Mouse (Mus musculus): ENCODE data around the gene Zfp219. TPM values are rescaled to one million over a fixed set of nuclear protein-coding genes. Genes with fewer than 3 reads are reported as not detected.

Gene Zfp219
- total RNA-seq, 2 experiments from 2014 or later = 84.4 to 84.6 TPM

DNA sequence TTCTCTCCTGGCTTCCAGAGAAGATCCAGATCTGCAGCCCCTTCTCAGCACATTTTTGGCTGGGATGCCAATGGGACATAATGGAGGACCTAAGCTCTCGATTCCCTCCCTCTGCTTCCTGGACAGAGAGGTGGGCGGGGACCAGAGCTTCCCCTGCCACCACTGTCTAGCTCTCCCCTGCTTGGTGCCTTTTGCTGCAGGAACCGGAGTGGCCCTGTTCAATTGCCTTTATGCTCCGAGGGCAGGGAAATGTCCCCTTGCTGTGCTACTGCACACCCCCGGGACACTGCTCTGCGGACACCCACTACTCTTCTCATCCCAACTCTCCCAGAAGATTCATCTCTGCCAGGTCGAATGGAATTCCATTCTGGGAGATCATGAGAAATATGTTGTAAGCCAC is 15.4 kb downstream of the Zfp219 start:
- no peak for DNase-seq (ENCODE audit: low spot score in 2 of 2)

DNA sequence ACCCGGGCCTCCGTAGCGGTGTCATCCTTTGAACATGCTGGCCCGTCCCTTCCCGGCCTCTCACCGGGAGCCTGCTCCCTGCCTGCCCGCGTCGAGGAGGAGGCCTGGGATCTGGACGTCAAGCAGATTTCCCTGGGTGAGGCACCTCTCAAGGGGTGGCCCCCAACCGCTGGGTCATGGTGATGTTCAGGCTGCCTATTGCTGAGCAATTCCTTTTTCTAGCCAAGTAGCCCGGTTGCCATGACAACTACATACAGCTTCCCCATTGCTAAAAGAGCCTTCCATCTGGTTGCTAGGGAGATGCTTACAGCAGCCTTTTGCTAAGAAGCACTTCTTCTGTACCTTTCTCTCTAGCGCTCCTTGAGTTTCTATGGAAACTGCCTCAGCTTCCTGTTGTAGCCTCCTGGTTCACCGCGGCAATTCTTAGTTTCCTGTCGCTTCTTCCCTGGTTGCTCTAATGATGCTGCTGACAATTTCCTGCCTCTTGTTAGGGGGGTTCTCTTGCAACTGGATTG is 16.5 kb downstream of the Zfp219 start:
- no peak for DNase-seq (ENCODE audit: low spot score in 2 of 2)

DNA sequence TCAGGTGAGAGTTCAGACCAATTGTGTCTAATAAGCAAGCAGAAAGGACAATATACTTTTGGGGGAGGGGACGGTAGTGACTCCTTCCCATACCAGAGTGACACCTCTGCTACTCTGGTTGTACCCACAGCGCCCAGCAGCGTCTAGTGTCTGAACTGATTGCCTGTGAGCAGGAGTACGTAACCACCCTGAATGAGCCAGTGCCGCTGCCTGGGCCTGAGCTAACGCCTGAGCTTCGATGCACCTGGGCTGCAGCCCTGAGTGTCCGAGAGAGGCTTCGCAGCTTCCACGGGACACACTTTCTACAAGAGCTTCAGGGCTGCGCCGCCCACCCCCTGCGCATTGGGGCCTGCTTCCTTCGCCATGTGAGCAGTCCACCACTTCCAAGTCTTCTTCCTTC is 23.1 kb downstream of the Zfp219 start:
- no peak for DNase-seq (ENCODE audit: low spot score in 2 of 2)

DNA sequence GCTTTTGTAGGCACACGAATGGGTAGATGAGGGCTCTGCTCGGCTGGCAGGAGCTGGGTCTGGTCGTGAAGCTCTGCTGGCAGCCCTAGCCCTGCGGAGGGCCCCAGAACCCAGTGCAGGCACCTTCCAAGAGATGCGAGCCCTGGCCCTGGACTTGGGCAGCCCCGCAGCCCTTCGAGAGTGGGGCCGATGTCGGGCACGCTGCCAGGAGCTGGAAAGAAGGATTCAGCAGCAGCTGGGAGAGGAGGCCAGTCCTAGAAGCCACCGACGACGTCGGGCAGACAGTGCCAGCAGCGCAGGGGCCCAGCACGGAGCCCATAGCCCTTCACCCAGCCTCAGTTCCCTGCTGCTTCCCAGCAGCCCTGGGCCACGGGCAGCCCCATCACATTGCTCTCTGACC is 23.7 kb downstream of the Zfp219 start:
- no peak for DNase-seq (ENCODE audit: low spot score in 2 of 2)

DNA sequence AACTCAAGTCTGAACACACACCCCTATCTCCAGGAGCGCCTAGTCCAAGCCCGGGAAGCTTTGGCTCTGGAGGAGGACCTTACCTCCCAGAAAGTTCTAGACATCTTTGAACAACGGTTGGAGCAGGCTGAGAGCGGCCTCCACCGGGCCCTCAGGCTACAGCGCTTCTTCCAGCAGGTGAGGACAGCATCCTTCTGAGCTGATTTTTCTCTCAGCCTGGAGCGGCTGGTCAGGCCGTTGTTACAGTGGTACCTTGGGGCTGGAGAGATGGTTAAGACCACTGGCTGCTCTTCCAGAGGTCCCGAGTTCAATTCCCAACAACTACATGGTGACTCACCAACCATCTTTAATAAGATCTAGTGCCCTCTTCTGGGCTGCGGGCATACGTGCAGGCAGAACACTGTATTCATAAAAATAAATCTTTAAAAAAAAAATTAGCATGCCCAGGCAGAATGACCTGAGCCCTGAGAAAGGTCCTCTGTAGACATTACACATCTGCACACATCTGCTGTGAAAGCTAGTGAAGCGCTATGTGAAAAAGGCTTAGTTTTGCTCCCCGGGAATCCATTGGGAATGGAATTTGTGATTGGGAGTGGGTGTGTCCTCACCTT is 24.2 kb downstream of the Zfp219 start:
- no peak for DNase-seq (ENCODE audit: low spot score in 2 of 2)

DNA sequence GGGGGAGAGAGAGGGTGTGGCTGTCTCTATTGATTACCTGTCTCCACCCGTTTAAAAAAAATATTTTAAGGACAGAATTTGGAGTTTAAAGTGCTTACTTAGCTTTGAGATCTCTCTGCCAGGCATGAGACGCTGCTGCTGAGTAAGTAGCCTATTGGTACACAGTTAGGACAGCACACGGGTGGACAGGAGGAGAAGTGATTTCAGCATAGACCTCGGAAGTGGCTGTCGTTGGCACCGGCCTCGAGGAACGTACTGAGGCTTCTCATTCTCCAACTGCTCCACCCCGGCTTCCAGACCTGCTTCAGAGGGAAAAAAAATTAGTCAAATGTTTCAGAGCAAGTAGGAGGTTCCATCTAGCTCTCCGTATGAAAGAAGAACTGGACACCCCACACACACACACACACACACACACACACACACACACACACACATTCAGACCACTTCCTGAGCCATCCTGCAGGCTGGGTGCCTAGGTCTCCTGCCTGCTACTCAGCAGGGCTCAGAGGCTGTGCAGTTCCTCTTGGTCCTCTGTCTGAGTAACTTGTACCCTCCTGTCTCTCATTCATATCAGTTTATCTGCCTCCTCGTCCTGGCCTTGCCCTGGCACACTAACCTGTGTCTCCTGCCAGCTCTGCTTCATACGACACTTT is 25.2 kb downstream of the Zfp219 start:
- no peak for DNase-seq (ENCODE audit: low spot score in 2 of 2)

DNA sequence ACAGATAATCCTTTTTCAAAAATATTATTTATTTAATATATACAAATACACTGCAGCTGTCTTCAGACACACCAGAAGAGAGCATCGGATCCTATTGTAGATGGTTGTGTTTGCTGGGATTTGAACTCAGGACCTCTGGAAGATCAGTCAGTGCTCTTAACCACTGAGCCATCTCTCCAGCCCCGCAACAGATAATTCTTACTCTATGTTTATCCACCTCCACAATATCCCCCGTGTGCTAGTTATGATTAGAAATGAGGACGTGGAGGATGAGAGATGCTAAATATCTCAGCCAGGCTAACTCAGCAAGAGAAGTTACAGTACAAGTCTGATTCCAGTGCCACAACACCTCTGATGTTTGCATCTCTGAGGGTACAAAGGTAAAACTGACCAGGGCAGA is 26.1 kb downstream of the Zfp219 start:
- DNase-seq (ENCODE audit: low spot score in 2 of 2) = no peak

DNA sequence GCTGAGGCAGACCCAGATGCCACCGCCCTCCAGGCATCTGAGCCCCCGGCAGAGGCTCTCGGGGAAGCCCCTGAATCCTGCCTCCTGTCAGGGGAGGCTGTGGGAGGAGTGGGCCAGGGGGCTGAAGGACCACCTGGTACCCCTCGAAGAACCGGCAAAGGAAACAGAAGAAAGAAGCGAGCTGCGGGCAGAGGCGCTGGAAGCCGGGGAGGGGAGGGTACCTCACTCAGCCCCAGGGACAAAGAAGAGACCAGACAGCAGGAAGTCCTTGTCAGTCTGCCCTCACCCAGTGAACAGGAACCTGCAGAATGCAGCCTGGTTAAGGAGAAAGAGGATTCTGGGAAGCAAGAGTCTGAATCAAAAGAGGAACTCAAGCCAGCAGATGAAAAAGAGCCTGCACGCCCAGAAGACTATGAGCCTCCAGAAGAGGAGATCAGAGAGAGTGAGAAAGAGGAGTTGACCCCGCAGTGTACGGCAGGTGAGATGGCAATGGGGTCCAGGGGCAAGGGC is 31.0 kb downstream of the Zfp219 start:
- DNase-seq (ENCODE audit: low spot score in 2 of 2) = no peak

DNA sequence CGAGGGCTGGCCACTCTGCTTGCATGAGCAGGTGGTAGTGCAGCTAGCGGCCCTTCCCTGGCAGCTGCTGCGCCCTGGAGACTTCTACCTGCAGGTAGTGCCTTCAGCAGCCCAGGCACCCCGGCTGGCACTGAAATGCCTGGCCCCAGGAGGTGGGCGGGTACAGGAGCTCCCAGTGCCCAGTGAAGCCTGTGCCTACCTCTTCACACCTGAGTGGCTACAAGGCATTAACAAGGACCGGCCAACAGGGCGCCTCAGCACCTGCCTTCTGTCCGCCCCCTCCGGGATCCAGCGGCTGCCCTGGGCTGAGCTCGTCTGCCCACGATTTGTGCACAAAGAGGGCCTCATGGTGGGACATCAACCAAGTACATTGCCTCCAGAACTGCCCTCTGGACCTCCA is 31.8 kb downstream of the Zfp219 start:
- no peak for DNase-seq (ENCODE audit: low spot score in 2 of 2)

DNA sequence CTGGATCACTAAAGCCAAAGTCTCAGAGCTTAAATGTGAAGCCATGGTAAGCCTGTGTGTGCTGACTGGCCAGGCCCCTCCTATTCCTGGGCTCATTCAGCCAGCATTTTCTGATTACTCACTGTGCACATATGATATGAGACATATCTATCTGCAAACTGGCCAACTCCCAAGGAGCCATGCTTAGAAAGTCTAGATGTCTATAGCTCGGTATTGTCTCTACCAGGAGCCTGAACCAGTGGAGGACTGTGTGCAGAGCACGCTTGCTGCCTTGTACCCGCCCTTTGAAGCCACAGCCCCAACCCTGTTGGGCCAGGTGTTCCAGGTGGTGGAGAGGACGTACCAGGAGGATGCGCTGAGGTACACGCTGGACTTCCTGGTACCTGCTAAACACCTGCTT is 33.4 kb downstream of the Zfp219 start:
- no peak for DNase-seq (ENCODE audit: low spot score in 2 of 2)

DNA sequence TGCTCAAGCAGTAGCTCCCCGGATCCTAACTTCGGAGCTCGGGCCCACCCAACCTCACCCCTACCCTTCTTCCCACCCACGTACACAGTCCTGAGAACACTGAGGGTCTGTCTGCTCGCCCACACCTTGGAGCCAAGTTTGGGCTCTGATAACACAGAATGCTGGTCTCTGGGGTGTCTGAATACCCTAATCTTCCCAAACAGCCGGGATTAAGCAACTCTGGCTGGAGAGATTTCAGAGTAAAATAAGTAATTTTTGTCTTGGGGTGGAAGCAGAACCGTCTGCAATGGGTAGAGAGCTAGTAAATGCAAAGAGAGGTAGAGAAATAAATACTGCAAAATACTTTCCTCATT is 34.4 kb downstream of the Zfp219 start:
- no peak for DNase-seq (ENCODE audit: low spot score in 2 of 2)

DNA sequence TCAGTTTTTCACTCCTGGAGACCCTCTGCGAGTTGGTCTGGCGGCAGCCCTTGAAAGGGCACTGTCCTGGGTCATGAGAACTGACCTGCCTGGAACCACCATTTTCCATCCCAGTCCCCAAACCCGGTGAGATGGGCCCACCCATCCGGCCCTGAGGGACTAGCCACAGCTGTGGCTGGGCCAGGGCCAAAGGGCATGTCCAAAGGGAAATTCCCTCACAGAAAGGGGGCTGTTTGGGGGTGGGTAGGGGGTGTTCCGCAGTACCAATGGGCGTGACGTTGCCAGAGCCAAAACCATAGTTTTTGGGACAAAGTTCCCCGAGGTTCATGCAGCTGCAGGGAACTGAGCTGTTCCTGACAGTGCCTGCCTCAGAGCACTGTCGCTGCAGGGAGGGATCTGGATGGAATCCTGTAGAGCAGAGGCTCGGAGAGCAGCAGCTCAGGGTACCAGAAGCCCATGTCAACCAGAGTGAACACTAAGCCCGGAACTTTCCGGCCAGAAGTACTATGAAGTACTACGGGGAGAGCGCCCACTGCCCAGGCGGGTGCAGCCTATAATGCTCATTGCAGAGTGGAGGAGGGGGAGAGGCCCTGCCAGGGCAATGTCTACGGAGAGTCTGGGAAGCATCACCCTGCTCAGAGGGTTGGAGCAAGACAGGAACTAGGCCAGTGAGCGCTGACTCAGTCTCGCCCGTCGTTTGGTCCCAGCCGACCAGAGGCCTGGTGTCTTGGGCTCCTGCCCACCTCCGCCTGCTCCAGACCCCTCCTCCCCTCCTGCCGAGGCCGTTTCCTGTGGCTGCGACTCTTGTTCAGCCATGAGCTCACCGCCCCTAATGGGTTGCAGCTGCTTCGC is 35.0 kb downstream of the Zfp219 start:
- DNase-seq (ENCODE audit: low spot score in 2 of 2) = peak in 1 of 2 experiments; percentile 59

DNA sequence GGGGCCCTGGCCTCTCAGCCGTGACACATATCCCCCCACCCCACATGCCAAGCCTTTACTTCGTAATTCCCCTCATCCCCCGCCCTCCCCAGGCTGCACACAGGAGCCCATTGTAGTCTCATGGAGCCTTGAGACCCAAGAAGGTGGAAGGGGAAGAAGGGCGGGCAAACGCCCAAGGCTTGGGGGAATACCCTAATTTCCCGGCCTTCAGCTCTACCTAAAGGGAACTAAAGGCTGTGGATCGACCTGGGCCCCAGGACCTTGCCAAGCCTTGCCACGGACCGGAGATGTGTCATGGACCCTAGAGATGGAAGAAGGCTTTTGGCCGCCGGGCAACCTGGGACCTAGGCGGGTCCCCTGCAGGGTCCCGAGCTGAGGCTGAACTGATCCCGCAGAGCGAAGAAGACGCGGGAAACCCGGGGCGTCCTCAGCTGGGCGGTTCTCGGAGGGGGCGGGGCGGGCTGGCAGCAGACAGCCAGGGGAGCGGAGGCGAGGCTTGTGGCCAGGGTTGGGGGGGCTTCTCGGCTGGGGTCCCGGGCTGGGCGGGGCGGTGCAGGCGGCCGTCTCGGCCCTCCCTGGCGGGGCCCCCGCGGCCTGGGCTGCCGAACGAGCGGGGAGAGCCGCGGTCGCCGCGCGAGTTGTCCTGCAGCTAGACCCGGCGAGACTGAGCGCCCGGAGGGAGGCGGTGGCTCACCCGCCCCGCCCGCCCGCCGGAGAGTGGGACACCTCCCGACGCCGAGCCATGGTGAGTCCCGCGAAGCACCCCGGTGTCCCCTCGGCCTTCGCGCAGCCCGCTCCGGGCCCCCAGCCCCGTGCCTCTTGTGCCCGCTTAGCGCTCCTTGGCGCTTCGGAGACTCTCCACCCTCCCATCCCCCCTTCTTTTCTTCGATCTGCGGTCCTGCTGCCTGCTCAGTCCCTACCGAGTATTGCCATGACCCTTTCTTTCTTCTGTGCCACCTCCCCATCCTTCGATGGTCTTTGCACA is 36.0 kb downstream of the Zfp219 start, which contains the start of gene Arhgef40:
Gene Arhgef40, plus strand, starts transcription at position 473 of the 985 bp plus-strand sequence.
- DNase-seq (ENCODE audit: low spot score in 2 of 2) = peak; percentile 49 to 61

DNA sequence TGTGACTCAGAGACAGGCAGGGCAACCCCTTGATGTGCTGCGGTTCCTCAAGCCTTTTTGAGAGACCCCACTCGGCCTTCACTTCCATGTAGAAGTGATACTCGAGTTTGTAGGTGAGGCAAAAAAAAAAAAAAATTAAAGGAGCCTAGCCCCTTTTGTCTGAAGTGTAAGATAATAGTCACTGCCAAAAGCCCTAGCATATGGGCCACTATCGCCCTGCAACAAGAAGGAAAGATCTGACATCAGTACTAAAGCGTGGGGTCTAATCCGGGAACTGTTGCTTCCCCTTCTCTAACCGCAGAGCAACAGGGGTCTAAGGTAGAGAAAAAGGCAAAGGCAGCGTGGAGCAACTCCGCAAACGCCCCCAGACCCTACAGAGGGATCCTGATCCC is 36.7 kb downstream of the Zfp219 start:
- DNase-seq (ENCODE audit: low spot score in 2 of 2) = no peak

DNA sequence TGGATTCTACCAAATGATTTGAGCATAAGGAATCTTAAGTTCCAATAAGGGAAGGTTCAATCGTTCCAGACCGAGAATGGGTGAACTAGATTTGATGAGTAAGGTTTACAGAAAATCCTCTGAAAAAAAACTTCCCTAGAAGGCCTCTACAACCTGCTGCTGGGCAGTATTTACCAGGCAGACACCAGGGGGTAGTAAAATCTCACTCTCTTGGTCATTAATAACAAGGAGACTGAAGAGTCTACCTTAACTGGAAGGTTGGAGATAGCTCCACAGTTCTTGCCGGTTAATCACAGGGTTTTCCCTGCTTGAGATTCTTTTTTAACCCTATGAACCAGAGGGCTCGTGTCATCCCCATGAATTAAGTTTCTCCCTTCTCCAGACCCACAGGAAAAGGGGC is 37.3 kb downstream of the Zfp219 start:
- no peak for DNase-seq (ENCODE audit: low spot score in 2 of 2)

DNA sequence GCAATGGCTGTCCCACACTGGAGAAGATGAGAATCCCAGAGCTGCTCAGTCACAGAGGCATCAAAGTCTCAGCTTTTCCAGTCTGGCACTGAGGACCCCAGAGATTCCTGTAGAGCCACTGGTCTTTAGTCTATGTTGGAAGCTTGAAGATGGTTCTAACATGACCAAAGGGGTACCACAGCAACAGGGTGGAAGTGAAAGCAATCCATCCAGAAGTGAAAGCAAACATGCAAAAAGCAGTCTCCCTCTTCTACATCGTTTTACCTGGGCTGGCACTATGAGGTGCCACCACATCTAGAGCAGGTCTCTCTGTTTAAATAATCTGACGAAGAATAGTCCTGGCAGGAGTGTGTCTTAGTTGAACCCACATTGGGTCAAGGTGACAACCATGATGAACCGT is 41.3 kb downstream of the Zfp219 start:
- DNase-seq (ENCODE audit: low spot score in 2 of 2) = no peak

DNA sequence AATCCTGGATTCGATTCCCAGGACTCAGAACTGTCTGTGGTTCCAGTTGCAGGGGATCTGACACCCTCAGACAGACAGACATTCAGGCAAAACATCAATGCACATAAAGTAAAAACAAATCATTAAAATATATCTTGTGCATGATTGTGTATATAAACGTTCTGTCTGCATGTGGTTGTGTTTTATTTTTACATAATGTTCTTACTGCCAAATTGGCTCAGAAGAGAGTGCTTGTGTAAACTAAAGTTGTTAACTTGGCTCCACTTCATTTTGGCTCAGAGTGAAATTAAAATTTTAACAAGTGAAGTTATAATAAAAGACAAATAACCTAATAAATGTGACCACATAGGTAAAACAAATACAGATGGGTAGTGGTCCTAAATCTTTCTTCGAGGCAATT is 53.1 kb downstream of the Zfp219 start:
- DNase-seq (ENCODE audit: low spot score in 2 of 2) = no peak

DNA sequence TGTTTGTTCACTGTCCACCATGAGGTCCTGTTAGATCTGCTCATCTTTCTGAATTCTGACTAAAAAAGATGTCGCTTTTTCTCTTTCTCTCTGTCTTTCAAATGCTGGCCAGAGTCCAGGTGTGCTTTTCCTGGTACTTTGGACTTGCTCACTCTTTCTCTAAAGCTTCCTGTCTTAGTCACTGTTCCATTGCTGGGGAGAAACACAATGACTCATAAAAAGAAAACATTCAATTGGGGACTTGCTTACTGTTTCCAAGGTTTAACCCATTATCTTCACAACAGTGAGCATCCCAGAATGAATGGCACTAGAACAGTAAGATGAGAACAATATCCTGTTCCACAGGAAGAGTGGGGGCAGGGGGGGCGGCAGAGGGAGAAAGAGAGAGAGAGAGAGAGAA is 60.2 kb downstream of the Zfp219 start:
- DNase-seq (ENCODE audit: low spot score in 2 of 2) = no peak
